Mouse (Mus musculus): Measurements from ENCODE around the gene Ccdc130.

DNA sequence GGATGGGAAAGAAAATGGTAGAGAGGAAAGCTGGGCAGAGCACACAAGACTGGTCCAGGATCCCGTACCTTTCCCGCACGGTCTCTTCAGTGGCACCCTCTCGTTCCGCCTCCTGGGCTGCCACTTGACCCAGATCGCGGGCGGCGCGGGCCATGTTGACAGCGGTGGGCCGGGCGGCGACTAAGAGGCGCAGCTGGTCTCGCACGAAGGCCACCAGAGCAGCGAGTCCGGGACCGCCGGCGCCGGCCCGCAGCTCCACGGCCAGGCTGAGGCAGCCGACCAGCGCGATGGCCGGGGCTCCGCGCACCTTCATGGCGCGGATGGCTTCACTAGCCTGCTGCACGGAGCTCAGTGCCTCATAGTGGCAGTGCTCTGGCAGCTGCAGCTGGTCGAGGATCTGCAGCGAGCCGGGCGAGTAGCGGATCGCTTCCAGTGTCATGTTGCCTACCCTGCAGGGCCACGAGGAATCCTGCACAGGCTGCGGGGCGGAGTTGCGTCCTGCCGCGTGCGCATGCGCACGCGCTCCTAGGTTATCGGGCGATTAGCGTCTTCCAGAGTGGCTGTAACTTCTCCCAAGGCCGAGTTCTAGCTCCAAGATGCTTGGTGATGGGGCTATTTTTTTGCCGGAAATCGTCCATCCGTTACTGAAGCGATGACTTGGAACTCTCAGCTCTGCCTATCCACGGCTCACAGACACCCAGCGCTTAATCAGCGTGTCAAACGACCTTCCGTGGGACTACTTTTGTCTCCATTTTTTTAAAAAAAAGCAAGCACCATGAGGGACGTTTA lies 13.2 kb downstream of the Ccdc130 start, which contains the start of gene Mri1:
- TF ChIP-seq CTCF (IDR thresholded peaks at IDR 0.05; ENCODE audit: low read depth): peak; percentile 28
- no peak for TF ChIP-seq EP300 (IDR thresholded peaks at IDR 0.05; ENCODE audit: low read depth)
